Mouse (Mus musculus) ES-Bruce4 (cell line): ENCODE measurements around the gene Rnf111. TPM values are rescaled to one million over a fixed set of nuclear protein-coding genes. Genes with fewer than 3 reads are reported as not detected.
"Not testable (repeated sequence)": the region's sequence is repeated elsewhere in the genome, so short reads cannot be mapped to it uniquely, and the experiment has no call there.

Experiments
- H3K27ac ChIP-seq: 2 replicates; pipeline ENCODE4 v1.5.1; 2012; ENCODE audit warnings: low read length, inconsistent platforms; ENCODE audit not compliant: insufficient read depth
- H3K27me3 ChIP-seq: 2 replicates; pipeline ENCODE4 v1.6.1; 2012; ENCODE audit warnings: mild to moderate bottlenecking, low read length, inconsistent platforms; ENCODE audit not compliant: control insufficient read depth, poor library complexity, insufficient read depth, severe bottlenecking
- H3K36me3 ChIP-seq: 2 replicates; pipeline ENCODE4 v1.6.1; 2012; ENCODE audit warnings: inconsistent platforms, mild to moderate bottlenecking, low read length, moderate library complexity; ENCODE audit not compliant: control insufficient read depth, poor library complexity, insufficient read depth, severe bottlenecking
- H3K4me1 ChIP-seq: one replicate; pipeline ENCODE4 v1.8.1; 2011; ENCODE audit warnings: low read length; ENCODE audit not compliant: control insufficient read depth, insufficient read depth
- H3K4me3 ChIP-seq: 2 replicates; pipeline ENCODE4 v1.5.1; 2011; ENCODE audit warnings: low read depth, mild to moderate bottlenecking, low read length
- H3K9ac ChIP-seq: 2 replicates; pipeline ENCODE4 v1.6.1; 2012; ENCODE audit warnings: low read depth, mild to moderate bottlenecking, inconsistent platforms; ENCODE audit not compliant: poor library complexity, severe bottlenecking
- H3K9me3 ChIP-seq: replicated peaks from 2 replicates; pipeline ENCODE4 v1.6.1; 2012; ENCODE audit warnings: mild to moderate bottlenecking, low read length, inconsistent platforms; ENCODE audit not compliant: control insufficient read depth, poor library complexity, insufficient read depth, severe bottlenecking
- CTCF ChIP-seq: IDR thresholded peaks from one replicate; pipeline ENCODE4 v1.8.1; 2011; ENCODE audit warnings: low read depth, low read length
- EP300 ChIP-seq: IDR thresholded peaks from 2 replicates; pipeline ENCODE4 v1.6.1; 2011; ENCODE audit warnings: low read depth, low read length; ENCODE audit not compliant: insufficient read depth
- POLR2A ChIP-seq: IDR thresholded peaks from one replicate; pipeline ENCODE4 v1.8.1; 2011; ENCODE audit warnings: low read length; ENCODE audit not compliant: insufficient read depth
- polyA plus RNA-seq: library from polyadenylated mRNA; stranded (reverse); fragments of >200 nt; gene quantifications from 2 replicates; pipeline ENCODE4 v1.2.4, GENCODE M21; 2011; ENCODE audit warnings: low read depth; ENCODE audit not compliant: missing spikeins, insufficient read depth, insufficient read length

Gene Rnf111
- polyA plus RNA-seq, 1 experiment = 54.3 TPM

- peaks cover 2% of the 10 kb centered on the region; the same call in 1 of the 2 replicates for H3K36me3 ChIP-seq
- H3K4me1 ChIP-seq = peaks cover 9% of the 10 kb centered on the region
- peak overlapping the region; percentile 68 for H3K27ac ChIP-seq
- H3K4me3 ChIP-seq = no peak overlapping the region
- H3K27me3 ChIP-seq = no peaks in the 10 kb centered on the region
- H3K9me3 ChIP-seq = no peaks in the 10 kb centered on the region
- H3K9ac ChIP-seq = no peak overlapping the region
- TF ChIP-seq CTCF (no peak), POLR2A (no peak), EP300 (no peak)
Observed at GRCm38 (mm10) chr9:70485840-70486239, 17.7 kb downstream of the Rnf111 start.

GRCm38 (mm10) chr9:70483495-70483894 lies 20.0 kb downstream of the Rnf111 start:
- Histone ChIP-seq H3K36me3 (peaks cover 2% of the 10 kb centered on the region; the same call in 1 of the 2 replicates), H3K27me3 (no peaks in the 10 kb centered on the region), H3K4me3 (no peak overlapping the region), H3K27ac (no peak overlapping the region), H3K9ac (no peak overlapping the region), H3K4me1 (peaks cover 9% of the 10 kb centered on the region), H3K9me3 (no peaks in the 10 kb centered on the region)
- TF ChIP-seq CTCF = no peak
- TF ChIP-seq EP300 = no peak
- TF ChIP-seq POLR2A = no peak

- no peaks in the 10 kb centered on the region for H3K27me3 ChIP-seq
- no peaks in the 10 kb centered on the region for H3K9me3 ChIP-seq
- H3K4me1 ChIP-seq = peaks cover 11% of the 10 kb centered on the region
- no peak overlapping the region for H3K9ac ChIP-seq
- H3K4me3 ChIP-seq = no peak overlapping the region
- TF ChIP-seq EP300 (no peak), POLR2A (no peak), CTCF (no peak)
- H3K27ac ChIP-seq = no peak overlapping the region
- peaks cover 2% of the 10 kb centered on the region for H3K36me3 ChIP-seq
Observed at GRCm38 (mm10) chr9:70481872-70482271, 21.7 kb downstream of the Rnf111 start.

GRCm38 (mm10) chr9:70477229-70477628 lies 26.3 kb downstream of the Rnf111 start:
- Histone ChIP-seq H3K27me3 (no peaks in the 10 kb centered on the region), H3K9ac (no peak overlapping the region), H3K36me3 (peaks cover 18% of the 10 kb centered on the region), H3K4me3 (no peak overlapping the region), H3K27ac (no peak overlapping the region), H3K4me1 (peaks cover 3% of the 10 kb centered on the region), H3K9me3 (no peaks in the 10 kb centered on the region)
- TF ChIP-seq EP300 = 0 out of 2 replicates have a peak, but pooled peaks have one; percentile 38
- no peak for TF ChIP-seq POLR2A

GRCm38 (mm10) chr9:70475777-70476270 lies 27.7 kb downstream of the Rnf111 start:
- no peaks in the 10 kb centered on the region for H3K9me3 ChIP-seq
- peaks cover 18% of the 10 kb centered on the region for H3K36me3 ChIP-seq
- no peak overlapping the region for H3K4me3 ChIP-seq
- peaks cover 3% of the 10 kb centered on the region for H3K4me1 ChIP-seq
- no peak for TF ChIP-seq EP300
- no peak for TF ChIP-seq CTCF
- TF ChIP-seq POLR2A = no peak
- peak overlapping the region; percentile 93 for H3K27ac ChIP-seq
- no peak overlapping the region for H3K9ac ChIP-seq
- H3K27me3 ChIP-seq = no peaks in the 10 kb centered on the region

- no peaks in the 10 kb centered on the region for H3K27me3 ChIP-seq
- no peak overlapping the region for H3K4me3 ChIP-seq
- no peak overlapping the region for H3K27ac ChIP-seq
- peaks cover 22% of the 10 kb centered on the region for H3K36me3 ChIP-seq
- no peaks in the 10 kb centered on the region for H3K9me3 ChIP-seq
- peaks cover 3% of the 10 kb centered on the region for H3K4me1 ChIP-seq
- no peak overlapping the region for H3K9ac ChIP-seq
- TF ChIP-seq EP300 (no peak), POLR2A (no peak), CTCF (no peak)
Observed at GRCm38 (mm10) chr9:70473400-70473799, 30.1 kb downstream of the Rnf111 start.

- H3K9me3 ChIP-seq, H3K4me3 ChIP-seq, H3K27me3 ChIP-seq, H3K9ac ChIP-seq, H3K4me1 ChIP-seq, H3K27ac ChIP-seq: not testable (repeated sequence)
- peaks cover 18% of the 10 kb centered on the region for H3K36me3 ChIP-seq
Observed at GRCm38 (mm10) chr9:70463091-70463490, 40.4 kb downstream of the Rnf111 start.
